Mouse (Mus musculus) common myeloid progenitor, adult 5-6 weeks (primary cell): ENCODE measurements at regions not wholly inside any gene's neighbourhood (a gene's known extent, or its start where the extent isn't known, plus 50 kb on each side); places are given as distances from the start of the nearest gene placed in this dataset.

ENCODE experiments used
- ATAC-seq: replicated peaks from 2 replicates; pipeline ENCODE4 v1.8.0; 2016; ENCODE audit warnings: low read depth, mild to moderate bottlenecking, moderate TSS enrichment, inconsistent platforms; ENCODE audit not compliant: poor library complexity, severe bottlenecking

DNA sequence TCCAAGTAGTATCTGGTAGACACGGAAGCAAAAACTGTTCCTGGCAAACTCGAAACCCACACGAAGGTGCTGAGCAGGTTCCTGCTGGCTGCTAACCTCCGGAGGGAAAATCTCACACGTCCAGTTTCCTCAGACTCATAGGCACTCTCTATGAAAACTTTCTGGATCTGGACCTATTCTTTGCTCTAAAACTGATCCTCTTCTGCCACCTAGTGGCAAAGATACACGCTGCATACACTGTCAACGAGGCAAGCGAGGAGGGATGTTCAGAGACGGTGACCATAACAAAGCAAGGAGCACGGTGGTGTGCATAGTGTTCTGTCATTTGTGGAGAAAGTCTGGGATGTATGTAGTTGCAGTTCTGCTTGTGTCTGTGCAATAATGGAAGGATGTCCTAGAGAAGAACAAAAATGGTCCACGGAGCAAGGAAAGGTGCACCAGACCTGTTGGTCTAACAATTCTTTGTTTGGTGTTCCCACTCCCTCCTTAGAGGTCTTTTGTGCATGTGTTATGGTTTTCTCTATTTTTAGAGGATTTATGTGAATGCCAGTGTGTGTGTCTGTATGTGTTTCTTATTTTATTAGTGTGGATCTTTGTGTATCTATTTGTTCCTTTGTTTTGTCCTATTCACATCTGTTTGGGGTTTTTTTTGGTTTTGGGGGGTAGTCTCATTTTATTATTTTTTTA is 57.0 kb upstream of the Siglech start:
- peak; percentile 96 for ATAC-seq
